9 mouse cellular contexts compared by ENCODE assay signal in genomic region chr11:53890225-53890624, GRCm38 (mm10). TPM values are rescaled to one million over a fixed set of nuclear protein-coding genes. Genes with fewer than 3 reads are reported as not detected.
DNase-seq lines count a peak whose midpoint lies in the region; ATAC-seq and TF ChIP-seq lines count a peak whose summit lies in the region.
"Had no signal": no experiment of that assay in that cellular context is flagged by ENCODE, and none has a peak within 500 bp of the region (broad histone marks: within the 10 kb centered on the region; RNA-seq: fewer than 3 reads in every experiment).

No protein-coding gene starts in this region.

- H3K27ac ChIP-seq in heart, adult 2 months = no peak overlapping the region; the same call in 1 of the 2 replicates
- H3K27ac ChIP-seq in liver, embryonic 11.5 days (ENCODE audit: low read depth, low read length) = no peak overlapping the region
- no peak overlapping the region for H3K27ac ChIP-seq in stomach, embryonic 16.5 days (ENCODE audit: low read length)

- intact Hi-C loops in heart, adult 2 months (cut with DNase I) = no loop called here
- intact Hi-C loops in heart, postnatal 36 days (cut with DNase I) = no loop called here

- no peak for DNase-seq in heart, adult 2 months
- no peak for DNase-seq in heart, postnatal 36 days
- no peak for DNase-seq in liver, embryonic 11.5 days (ENCODE audit: low spot score)
- no peak for DNase-seq in right cerebral cortex, postnatal 10 days (ENCODE audit: low spot score in 2 of 2)
- no peak for DNase-seq in spleen, postnatal 36 days (ENCODE audit: low spot score in 2 of 2)
- DNase-seq: thymus, postnatal 4 days had no signal

- WGBS in heart, adult 2 months = 83% methylated on average over 2 of the region's 2 CpGs
- 81% methylated on average over 2 of the region's 2 CpGs for WGBS in liver, embryonic 11.5 days
- WGBS in stomach, embryonic 16.5 days = 81% methylated on average over 2 of the region's 2 CpGs

- no peak for TF ChIP-seq POLR2A in heart, adult 2 months (IDR thresholded peaks at IDR 0.05; ENCODE audit: insufficient read depth, low read depth, low read length)

- peaks cover 1% of the 10 kb centered on the region; the same call in 1 of the 2 replicates for H3K79me2 ChIP-seq in heart, adult 2 months (replicated peaks; ENCODE audit: control insufficient read depth, insufficient read depth, low read length)

- no peak overlapping the region for H3K9ac ChIP-seq in heart, adult 2 months (ENCODE audit: low read depth, low read length)
- H3K9ac ChIP-seq in liver, embryonic 11.5 days (ENCODE audit: low read depth, low read length) = no peak overlapping the region
- H3K9ac ChIP-seq in stomach, embryonic 16.5 days (ENCODE audit: low read length) = peak overlapping the region; percentile 80; the same call in 1 of the 2 replicates

- ATAC-seq in megakaryocyte, adult 5-6 weeks (ENCODE audit: poor library complexity, severe bottlenecking) = no peak
- ATAC-seq in liver, embryonic 11.5 days (replicated peaks; ENCODE audit: low FRiP score) = no peak
- ATAC-seq in stomach, embryonic 16.5 days (ENCODE audit: insufficient read depth, low FRiP score) = no peak

- H3K27me3 ChIP-seq in heart, adult 2 months (ENCODE audit: control insufficient read depth, insufficient read depth, low read length) = no peaks in the 10 kb centered on the region
- no peaks in the 10 kb centered on the region for H3K27me3 ChIP-seq in megakaryocyte, embryonic 14.5 days (replicated peaks)
- H3K27me3 ChIP-seq in liver, embryonic 11.5 days (replicated peaks; ENCODE audit: control insufficient read depth, insufficient read depth, low read length) = no peaks in the 10 kb centered on the region
- H3K27me3 ChIP-seq in stomach, embryonic 16.5 days (ENCODE audit: control insufficient read depth, insufficient read depth, low read length) = no peaks in the 10 kb centered on the region

- H3K4me2 ChIP-seq in liver, embryonic 11.5 days = peak overlapping the region; percentile 95
- H3K4me2 ChIP-seq in stomach, embryonic 16.5 days (ENCODE audit: low read depth, low read length) = peak overlapping the region; percentile 88

- H3K9me3 ChIP-seq in megakaryocyte, embryonic 14.5 days = no peaks in the 10 kb centered on the region
- no peaks in the 10 kb centered on the region for H3K9me3 ChIP-seq in liver, embryonic 11.5 days (ENCODE audit: control insufficient read depth, low read length)
- no peaks in the 10 kb centered on the region for H3K9me3 ChIP-seq in stomach, embryonic 16.5 days (replicated peaks; ENCODE audit: control insufficient read depth, low read length)

- peaks cover 20% of the 10 kb centered on the region for H3K36me3 ChIP-seq in heart, adult 2 months (ENCODE audit: control insufficient read depth, insufficient read depth, low read length)
- H3K36me3 ChIP-seq in megakaryocyte, embryonic 14.5 days (replicated peaks; ENCODE audit: low read length) = peaks cover 17% of the 10 kb centered on the region
- no peaks in the 10 kb centered on the region for H3K36me3 ChIP-seq in liver, embryonic 11.5 days (ENCODE audit: control insufficient read depth, insufficient read depth, low read length)
- 0 out of 2 replicates have a peak, but pooled peaks cover 2% of the 10 kb centered on the region for H3K36me3 ChIP-seq in stomach, embryonic 16.5 days (ENCODE audit: control insufficient read depth, insufficient read depth, low read length)

- peaks cover 4% of the 10 kb centered on the region for H3K4me1 ChIP-seq in heart, adult 2 months (ENCODE audit: control insufficient read depth, insufficient read depth, low read length)
- H3K4me1 ChIP-seq in megakaryocyte, embryonic 14.5 days = peaks cover 45% of the 10 kb centered on the region
- peaks cover 16% of the 10 kb centered on the region for H3K4me1 ChIP-seq in liver, embryonic 11.5 days (replicated peaks; ENCODE audit: control insufficient read depth, insufficient read depth, low read length)
- H3K4me1 ChIP-seq in stomach, embryonic 16.5 days (ENCODE audit: control insufficient read depth, insufficient read depth, low read length) = peaks cover 27% of the 10 kb centered on the region

- H3K4me3 ChIP-seq in heart, adult 2 months = peak overlapping the region; percentile 24; the same call in 1 of the 2 replicates
- H3K4me3 ChIP-seq in megakaryocyte, embryonic 14.5 days (replicated peaks) = peak overlapping the region; percentile 42
- H3K4me3 ChIP-seq in liver, embryonic 11.5 days (ENCODE audit: low read depth, low read length) = no peak overlapping the region
- H3K4me3 ChIP-seq in stomach, embryonic 16.5 days (replicated peaks; ENCODE audit: low read length) = peak overlapping the region; percentile 69; the same call in 1 of the 2 replicates

- TF ChIP-seq EP300 in heart, adult 2 months (IDR thresholded peaks at IDR 0.05; ENCODE audit: insufficient read depth, low read depth, low read length) = no peak

- no peak for TF ChIP-seq CTCF in heart, adult 2 months (IDR thresholded peaks at IDR 0.05)

RNA-seq across cellular contexts. Expression of gene Slc22a5, which starts 1.2 kb away (rescaled TPM):
- 10 to 100 TPM; 20.9 to 23.7 TPM for total RNA-seq in heart, adult 2 months (2021)
- 21.6 and 31.4 TPM in 2 replicates for polyA plus RNA-seq in heart, adult 2 months (2012; rRNA removed)
- total RNA-seq in heart, postnatal 36 days (2021) = 10 to 100 TPM; 28.4 to 30.4 TPM
- polyA plus RNA-seq in megakaryocyte, embryonic 14.5 days (2012; ENCODE audit: insufficient read depth, low replicate concordance) = 2.7 and 4.7 TPM in 2 replicates
- total RNA-seq in megakaryocyte, adult 5-6 weeks (2015) = 4.7 and 5.5 TPM in 2 replicates
- 4.6 and 6.6 TPM in 2 replicates for total RNA-seq in megakaryocyte, adult 5-6 weeks (2017)
- 4.4 and 4.8 TPM in 2 replicates for polyA plus RNA-seq in liver, embryonic 11.5 days (2014; fragmentation: Nextera tagmentation; extraction: Ambion mirVana)
- polyA plus RNA-seq in stomach, embryonic 16.5 days (2015; fragmentation: Nextera tagmentation; extraction: Ambion mirVana) = 9.4 and 10.7 TPM in 2 replicates

RNA-seq across cellular contexts. Expression of gene Gm12216, which starts 31.2 kb away (rescaled TPM):
- total RNA-seq in heart, adult 2 months (2021) = 1 to 10 TPM; 2.6 TPM
- 4.4 and 5.5 TPM in 2 replicates for polyA plus RNA-seq in heart, adult 2 months (2012; rRNA removed)
- 1 to 10 TPM; 1.6 TPM for total RNA-seq in heart, postnatal 36 days (2021)
- not detected in 2 replicates for polyA plus RNA-seq in megakaryocyte, embryonic 14.5 days (2012; ENCODE audit: insufficient read depth, low replicate concordance)
- 0.25 and 0.84 TPM in 2 replicates for total RNA-seq in megakaryocyte, adult 5-6 weeks (2015)
- 0.70 TPM in 1 of 2 replicates, not detected in the other for total RNA-seq in megakaryocyte, adult 5-6 weeks (2017)
- 0.51 TPM in 1 of 2 replicates, not detected in the other for polyA plus RNA-seq in liver, embryonic 11.5 days (2014; fragmentation: Nextera tagmentation; extraction: Ambion mirVana)
- 2.0 and 2.4 TPM in 2 replicates for polyA plus RNA-seq in stomach, embryonic 16.5 days (2015; fragmentation: Nextera tagmentation; extraction: Ambion mirVana)
